Mouse (Mus musculus) liver, postnatal 0 days (tissue): ENCODE data around the gene Pex16.

ENCODE experiments used
- CTCF ChIP-seq: sonication (generic); IDR thresholded peaks from 2 replicates; pipeline ENCODE4 v1.5.1; 2016; ENCODE audit warnings: antibody characterized with exemption, low read depth
- EP300 ChIP-seq: IDR thresholded peaks from 2 replicates; pipeline ENCODE4 v1.6.1; 2016; ENCODE audit warnings: antibody characterized with exemption, low read depth, mild to moderate bottlenecking

DNA sequence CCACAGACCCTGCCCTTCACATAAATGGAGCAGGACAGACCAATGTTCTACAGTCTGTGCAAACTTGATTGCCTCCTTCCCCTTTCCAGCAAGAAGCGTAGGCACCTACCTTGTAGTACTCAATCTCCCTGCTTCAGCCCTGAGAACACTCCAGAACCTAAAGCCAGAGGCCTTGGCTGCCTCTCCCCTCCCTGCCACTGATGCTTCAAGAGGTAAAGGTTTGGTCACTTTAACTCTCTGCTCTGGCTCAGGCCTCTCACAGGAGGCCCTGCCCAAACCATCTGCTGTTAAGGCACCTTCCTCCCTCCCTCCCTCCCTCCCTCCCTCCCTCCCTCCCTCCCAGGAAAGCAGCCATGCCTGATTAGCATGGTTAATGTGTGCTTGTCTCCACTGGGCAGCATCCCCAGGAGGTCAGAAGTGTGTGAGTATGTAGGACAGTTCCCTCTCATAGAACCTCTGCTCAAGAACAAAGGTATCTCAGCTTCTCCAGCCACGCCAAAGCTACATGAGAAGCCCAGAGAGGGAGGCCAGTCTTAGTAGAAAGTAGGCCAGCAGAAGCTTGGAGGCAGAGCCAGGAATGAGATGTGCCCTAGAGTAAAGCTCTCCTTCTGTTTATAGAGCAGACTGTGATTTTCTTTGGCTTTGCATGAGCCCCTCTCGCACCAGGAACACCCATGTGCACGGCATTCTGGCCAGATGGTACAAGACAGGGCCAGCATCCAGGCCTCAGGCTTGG lies 28.3 kb downstream of the Pex16 start:
- no peak for TF ChIP-seq CTCF
- no peak for TF ChIP-seq EP300
